ENCODE assay signal across 25 mouse cellular contexts in the genomic region with DNA sequence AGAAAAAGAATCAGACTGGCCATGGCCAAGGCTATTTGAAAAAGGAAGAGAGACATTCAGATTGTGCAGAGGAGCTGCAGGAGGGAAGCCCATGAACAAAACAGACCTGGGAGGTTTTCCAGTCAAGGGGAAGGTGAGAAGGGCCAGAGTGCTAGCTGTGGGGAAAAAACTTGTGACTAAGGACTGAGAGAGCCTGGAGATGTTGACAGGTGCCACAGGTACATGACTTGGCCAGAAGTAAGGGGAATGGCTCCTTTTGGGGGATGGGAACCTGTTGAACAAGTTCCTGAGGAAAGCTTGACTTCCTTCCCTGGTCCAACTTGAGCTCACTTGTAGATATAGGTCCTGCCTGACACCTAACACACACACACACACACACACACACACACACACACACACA. TPM values are rescaled to one million over a fixed set of nuclear protein-coding genes. Genes with fewer than 3 reads are reported as not detected.
"Had no signal": no experiment of that assay in that cellular context is flagged by ENCODE, and none has a peak within 500 bp of the region (broad histone marks: within the 10 kb centered on the region; RNA-seq: fewer than 3 reads in every experiment).

No protein-coding gene starts in this region.

- H3K36me3 ChIP-seq: heart, embryonic 10.5 days; heart, embryonic 12.5 days; hindbrain, embryonic 13.5 days; hindbrain, embryonic 15.5 days; kidney, embryonic 15.5 days; limb, embryonic 13.5 days; limb, embryonic 15.5 days had no signal

- DNase-seq: forebrain, postnatal 0 days; gastrocnemius, postnatal 14 days; gastrocnemius, postnatal 36 days; heart, adult 18-20 months; heart, postnatal 14 days; heart, postnatal 36 days; kidney, adult 11 months; kidney, adult 2 months; kidney, adult 9 months; kidney, postnatal 14 days; kidney, postnatal 36 days; layer of hippocampus, adult 9-11 months; layer of hippocampus, postnatal 36 days; left cerebral cortex, postnatal 4 days had no signal

- H3K9me3 ChIP-seq: heart, embryonic 10.5 days; heart, embryonic 12.5 days; hindbrain, embryonic 13.5 days; hindbrain, embryonic 15.5 days; kidney, embryonic 15.5 days; limb, embryonic 13.5 days; limb, embryonic 15.5 days had no signal

- H3K4me1 ChIP-seq: heart, embryonic 10.5 days; heart, embryonic 12.5 days; hindbrain, embryonic 13.5 days; hindbrain, embryonic 15.5 days; kidney, embryonic 15.5 days; limb, embryonic 13.5 days; limb, embryonic 15.5 days had no signal

- ATAC-seq: forebrain, postnatal 0 days; hindbrain, postnatal 0 days; intestine, embryonic 16.5 days had no signal

- H3K4me2 ChIP-seq: heart, embryonic 12.5 days; hindbrain, embryonic 13.5 days; hindbrain, embryonic 15.5 days; kidney, embryonic 15.5 days; limb, embryonic 13.5 days; limb, embryonic 15.5 days had no signal

- H3K27ac ChIP-seq: heart, embryonic 10.5 days; hindbrain, embryonic 13.5 days; hindbrain, embryonic 15.5 days; hindbrain, postnatal 0 days; kidney, embryonic 15.5 days; kidney, postnatal 0 days; limb, embryonic 13.5 days; limb, embryonic 15.5 days had no signal

- H3K4me3 ChIP-seq: heart, embryonic 10.5 days; heart, embryonic 12.5 days; hindbrain, embryonic 13.5 days; hindbrain, embryonic 15.5 days; kidney, embryonic 15.5 days; limb, embryonic 13.5 days; limb, embryonic 15.5 days had no signal

- H3K27me3 ChIP-seq: heart, embryonic 12.5 days; hindbrain, embryonic 13.5 days; hindbrain, embryonic 15.5 days; kidney, embryonic 15.5 days; limb, embryonic 13.5 days; limb, embryonic 15.5 days had no signal

- H3K9ac ChIP-seq: forebrain, postnatal 0 days; heart, embryonic 12.5 days; hindbrain, embryonic 13.5 days; hindbrain, embryonic 15.5 days; kidney, embryonic 15.5 days; limb, embryonic 13.5 days; limb, embryonic 15.5 days had no signal

RNA-seq across cellular contexts. Expression of a gene that starts 42.6 kb away (rescaled TPM):
- total RNA-seq: hematopoietic stem cell, adult 5-6 weeks had no signal
